Mouse (Mus musculus) fat pad, adult 2 months (tissue): Measurements from ENCODE around the gene Gm45233.
"Not testable (repeated sequence)": the region's sequence is repeated elsewhere in the genome, so short reads cannot be mapped to it uniquely, and the experiment has no call there.

Experiments
- DNase-seq: peaks from one replicate; pipeline ENCODE4 v3.0.0-alpha.2; 2011; ENCODE audit warnings: low read depth, low spot score; ENCODE audit errors: extremely low read depth

Gene Gm45233

DNA sequence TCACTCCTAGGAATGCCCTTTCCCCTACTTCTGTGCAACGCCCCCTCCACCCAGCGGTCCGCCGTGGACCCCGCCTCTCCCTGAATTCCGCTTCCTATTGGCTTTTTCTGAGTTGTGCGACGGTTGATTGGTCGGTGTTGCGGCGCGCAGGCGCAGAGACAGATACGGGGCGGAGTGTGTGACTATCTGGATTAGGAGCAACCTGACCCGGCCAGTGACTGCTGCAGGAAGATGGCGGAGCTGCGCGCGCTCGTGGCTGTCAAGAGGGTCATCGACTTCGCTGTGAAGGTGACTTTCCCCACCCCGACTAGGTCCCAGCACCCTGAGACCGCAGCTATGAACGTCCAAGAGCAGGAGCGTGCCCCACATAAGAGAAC is at the start of gene Gm45233, which contains the start of gene Etfb:
Gene Gm45233 (plus strand): TSS at position 212 of the 377 bp plus-strand sequence.
Gene Etfb (plus strand): TSS at position 167 of the 377 bp plus-strand sequence.
- DNase-seq: peak; percentile 68

DNA sequence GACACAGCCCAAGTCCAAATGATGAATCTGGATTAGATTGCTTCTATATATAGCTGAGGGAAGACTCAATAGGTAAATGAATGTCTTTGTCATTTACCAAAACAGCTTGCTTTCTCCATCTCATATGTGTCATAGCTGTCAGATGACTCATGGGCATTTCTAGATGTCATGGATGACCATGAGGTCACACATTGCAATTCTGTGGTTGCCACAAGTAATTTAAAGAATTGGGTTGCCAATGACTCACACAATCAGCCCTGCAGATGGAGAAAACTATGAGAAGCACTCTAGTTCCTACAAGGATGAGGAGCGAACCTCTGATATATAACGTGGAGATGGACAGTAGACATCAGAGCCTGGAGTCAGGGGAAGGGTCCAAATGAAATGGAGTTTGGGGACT is 44.4 kb upstream of the Gm45233 start:
- no peak for DNase-seq

DNA sequence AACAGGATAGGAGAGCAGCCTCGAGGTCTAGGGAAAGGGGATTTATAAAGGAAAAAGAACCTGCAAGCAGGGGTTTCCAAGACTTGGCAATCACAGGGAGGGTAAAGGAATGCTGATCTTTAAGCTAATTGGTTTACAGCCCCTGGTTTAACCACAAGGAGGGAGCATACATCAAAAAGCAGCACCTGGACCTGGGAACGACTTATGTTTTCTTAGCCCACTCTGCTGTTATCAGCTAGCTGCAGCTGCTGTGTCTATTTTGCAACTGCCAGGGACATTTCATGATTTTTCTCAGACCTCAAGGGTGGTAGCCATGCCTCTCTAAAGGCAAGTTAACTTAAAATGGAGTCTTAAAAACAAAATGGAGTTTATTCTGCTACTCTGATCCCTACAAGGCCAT is 41.2 kb upstream of the Gm45233 start:
- DNase-seq: no peak

DNA sequence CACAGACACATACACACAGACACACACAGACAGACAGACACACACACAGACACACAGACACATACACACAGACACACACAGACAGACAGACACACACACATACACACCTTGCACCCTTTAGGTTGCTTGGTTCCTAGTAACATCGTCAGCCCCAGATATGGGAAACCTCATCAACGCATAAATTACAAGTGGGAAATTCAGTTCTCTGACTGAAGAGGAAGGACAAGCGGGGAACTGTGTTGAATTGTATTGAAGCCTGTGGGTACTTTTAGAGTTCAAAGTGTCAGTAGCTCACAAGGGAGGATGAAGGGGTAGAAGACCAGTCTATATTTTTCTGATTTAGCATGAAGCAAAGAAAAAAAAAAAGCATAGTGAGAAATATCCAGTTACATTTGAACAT is 36.4 kb upstream of the Gm45233 start:
- no peak for DNase-seq

DNA sequence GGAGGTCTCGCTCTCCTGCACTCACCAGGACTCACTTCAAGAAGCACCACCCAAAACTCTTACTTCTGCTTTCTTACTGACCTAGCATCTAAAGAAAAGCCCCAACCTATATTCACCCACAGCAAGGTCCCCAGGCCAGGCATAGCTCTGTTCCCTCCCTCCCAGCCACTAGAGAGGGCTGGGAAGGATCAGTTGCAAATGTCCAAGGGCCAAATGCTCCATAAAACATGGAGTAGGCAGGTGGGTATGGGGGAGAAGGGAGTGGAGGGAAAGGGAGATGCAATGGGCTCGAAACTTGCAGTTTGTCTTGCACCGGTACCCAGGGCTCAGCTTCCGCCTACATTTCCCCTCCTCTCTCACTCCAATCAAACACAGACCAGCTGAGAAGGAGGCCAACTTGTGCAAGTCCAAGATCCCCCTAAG is 35.8 kb upstream of the Gm45233 start, which contains the start of gene Siglecg:
Gene Siglecg (plus strand): TSS at position 74 of the 423 bp plus-strand sequence.
- no peak for DNase-seq

DNA sequence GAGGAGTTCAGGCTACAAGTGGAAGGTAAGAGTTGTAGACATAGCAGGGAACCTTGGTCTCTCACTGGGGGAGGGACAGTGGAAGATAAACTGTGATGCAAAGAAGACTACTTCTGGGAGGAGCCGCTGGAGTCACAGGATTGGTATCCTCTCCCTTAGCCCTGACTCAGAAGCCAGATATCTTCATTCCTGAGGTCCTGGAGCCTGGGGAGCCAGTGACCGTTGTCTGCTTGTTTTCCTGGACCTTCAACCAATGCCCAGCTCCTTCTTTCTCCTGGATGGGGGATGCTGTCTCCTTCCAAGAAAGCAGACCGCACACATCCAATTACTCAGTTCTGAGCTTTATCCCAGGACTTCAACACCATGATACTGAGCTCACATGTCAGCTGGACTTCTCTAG is 34.8 kb upstream of the Gm45233 start:
- no peak for DNase-seq

DNA sequence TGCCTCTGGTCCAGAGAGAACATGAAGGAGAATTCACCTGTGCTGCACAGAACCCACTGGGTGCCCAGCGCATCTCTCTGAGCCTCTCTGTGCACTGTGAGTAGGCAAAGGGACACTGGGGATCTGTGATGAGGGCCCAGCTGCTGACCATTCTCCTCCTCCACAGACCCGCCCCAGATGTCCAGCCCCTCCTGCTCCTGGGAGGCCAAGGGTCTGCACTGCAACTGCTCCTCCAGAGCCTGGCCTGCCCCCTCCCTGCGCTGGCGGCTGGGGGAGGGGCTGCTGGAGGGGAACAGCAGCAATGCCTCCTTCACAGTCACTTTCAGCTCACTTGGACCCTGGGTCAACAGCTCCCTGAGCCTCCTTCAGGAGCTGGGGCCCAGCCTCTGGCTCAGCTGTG is 32.2 kb upstream of the Gm45233 start:
- not testable (repeated sequence) for DNase-seq

DNA sequence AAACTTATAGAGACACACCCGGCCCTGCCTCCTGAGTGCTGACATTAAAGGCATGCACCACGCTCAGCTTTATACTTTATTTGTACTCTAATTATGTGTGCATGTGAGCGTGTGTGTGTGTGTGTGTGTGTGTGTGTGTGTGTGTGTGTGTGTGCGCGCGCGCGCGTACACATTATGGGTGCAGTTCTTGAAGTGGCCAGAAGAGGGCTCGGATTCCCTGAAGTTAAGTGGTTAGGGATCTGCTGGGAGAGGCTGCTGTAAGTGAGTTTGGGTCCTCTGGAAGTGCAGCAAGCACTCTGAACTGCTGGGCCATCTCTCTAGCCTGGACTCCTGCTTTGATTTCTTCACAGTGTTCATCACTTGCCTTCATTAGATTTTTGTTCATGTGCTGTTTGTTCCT is 26.6 kb upstream of the Gm45233 start:
- DNase-seq: no peak

DNA sequence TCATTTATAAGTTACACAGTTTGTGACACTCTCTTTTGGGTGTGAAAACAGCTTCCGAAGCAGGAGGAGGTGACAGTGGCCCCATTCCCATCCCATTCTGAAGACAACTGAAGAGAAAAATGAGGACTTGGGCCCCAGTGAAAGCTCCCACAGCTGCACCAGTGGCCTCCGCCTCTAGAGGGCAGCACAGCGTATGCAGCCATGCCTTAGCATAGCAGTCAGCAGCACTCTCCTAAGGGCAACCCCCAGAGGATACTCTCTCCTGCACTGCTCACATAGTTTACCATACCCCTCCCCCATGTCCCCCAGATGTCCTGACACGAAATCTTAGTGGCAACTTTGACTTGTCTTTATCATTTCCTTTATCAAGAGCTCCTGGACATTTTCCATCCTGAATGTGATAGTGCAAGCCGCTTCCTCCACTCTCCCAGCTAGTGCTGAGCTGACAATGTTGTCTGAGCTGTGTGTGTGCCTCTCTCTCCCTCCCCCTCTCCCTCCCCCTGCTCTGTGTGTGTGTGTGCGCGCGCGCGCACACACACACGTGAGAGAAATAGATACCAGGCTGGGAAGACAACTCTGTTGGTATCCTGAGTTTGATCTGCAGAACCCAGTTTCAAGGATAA is 20.8 kb upstream of the Gm45233 start:
- no peak for DNase-seq

DNA sequence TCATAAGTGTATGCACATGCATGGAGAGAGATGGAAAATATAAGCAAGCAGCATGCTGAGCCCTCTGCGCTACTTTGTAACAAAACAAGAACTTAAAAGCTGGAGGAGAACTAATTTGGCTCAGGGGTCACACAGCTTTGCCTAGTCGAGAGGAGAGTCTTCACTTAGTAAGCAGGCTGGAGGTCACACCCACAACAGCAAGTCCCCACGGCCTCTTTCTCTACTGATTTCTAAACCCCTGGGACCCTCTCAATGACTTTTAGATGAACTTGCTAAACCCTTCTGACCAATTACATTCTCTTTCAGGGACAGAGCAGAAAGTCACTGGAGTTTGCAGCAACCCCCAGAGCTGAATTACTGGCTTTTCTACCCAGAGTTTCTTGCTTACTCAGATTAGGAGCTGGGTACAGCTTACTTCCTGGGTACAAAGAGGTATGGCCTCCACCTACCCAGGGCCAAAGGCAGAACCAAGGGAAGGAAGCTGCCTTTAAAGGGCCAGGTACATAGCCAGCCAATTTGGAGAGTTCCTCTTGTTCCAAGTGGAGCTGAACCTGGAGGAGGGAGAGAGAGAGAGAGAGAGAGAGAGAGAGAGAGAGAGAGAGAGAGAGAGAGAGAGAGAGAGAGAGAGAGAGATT is 19.8 kb upstream of the Gm45233 start:
- no peak for DNase-seq

DNA sequence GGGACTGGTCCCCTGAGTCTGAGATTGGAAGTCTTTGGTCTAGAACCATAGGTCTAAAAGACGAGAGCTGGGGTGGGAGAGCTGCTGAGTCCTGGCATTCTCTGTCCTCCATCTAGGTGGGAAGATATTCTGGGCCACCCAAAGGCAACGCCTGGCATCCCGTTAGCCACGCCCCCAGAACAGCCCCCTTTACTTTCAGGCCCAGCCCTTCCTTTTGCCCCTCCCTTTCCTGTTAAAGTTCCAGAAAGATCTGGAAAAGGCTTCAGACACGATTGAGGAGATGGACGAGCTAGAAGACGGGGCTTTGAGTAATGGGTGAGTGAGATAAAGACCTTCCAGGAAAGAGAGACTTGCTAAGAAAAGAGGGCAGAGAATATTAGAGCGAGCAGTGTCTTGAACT is 16.5 kb upstream of the Gm45233 start, which contains the start of gene Lim2:
Gene Lim2 (plus strand): TSS at position 265 of the 400 bp plus-strand sequence.
- no peak for DNase-seq

DNA sequence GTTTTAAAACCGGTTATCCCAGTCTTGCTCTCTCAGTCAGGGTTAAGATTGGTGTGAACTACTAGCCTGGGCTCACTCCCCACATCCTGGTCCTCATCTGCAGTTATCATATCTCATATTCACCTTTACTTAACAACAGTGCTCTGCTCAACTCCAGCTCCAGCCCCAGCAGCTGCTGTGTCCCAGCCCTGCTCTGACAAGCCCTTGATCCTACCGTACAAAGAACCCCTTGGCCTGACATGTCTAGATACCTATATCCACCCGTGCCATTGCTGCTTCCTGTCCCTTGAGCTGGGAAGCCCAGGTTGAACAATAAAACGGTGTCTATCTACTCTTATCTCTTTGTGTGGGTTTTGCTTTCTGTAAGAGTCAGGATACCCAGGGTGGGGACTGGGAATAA is 14.4 kb upstream of the Gm45233 start:
- no peak for DNase-seq

DNA sequence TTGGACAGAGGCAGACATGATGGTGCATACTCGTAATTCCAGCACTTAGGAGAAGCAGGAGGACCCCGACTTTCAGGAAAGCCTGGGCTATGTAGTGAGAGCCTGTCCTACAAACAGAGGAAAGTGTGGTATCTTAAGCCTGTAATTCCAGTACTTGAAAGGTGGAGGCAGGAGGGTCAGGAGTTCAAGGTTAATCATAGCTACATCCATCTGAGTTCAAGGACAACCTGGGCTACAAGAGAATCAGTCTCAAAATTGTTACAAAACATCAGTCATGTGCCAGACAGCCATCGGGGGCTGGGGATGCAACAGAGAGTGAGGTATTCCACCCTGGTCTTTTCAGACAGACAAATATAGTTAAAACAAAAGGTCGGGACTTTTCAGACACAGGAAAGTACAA is 11.0 kb upstream of the Gm45233 start:
- DNase-seq: no peak

DNA sequence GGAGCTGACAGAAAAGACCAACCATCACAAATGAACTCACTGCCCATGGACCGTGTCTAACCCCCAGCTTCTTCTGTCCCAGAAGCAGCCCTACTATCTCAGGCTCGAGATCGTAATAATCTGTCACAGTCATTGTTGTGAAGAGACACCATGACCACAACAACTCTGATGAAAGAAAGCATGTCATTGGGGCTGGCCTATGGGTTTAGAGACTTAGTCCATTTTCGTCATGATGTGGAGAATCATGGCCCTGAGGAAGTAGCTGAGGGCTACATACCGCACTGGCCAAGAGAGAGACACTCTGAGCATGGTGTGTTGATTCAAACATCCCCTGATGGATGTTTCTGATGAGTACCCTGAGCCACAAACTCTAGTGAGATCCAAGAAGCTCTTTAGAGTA is 9.3 kb upstream of the Gm45233 start:
- DNase-seq: no peak

DNA sequence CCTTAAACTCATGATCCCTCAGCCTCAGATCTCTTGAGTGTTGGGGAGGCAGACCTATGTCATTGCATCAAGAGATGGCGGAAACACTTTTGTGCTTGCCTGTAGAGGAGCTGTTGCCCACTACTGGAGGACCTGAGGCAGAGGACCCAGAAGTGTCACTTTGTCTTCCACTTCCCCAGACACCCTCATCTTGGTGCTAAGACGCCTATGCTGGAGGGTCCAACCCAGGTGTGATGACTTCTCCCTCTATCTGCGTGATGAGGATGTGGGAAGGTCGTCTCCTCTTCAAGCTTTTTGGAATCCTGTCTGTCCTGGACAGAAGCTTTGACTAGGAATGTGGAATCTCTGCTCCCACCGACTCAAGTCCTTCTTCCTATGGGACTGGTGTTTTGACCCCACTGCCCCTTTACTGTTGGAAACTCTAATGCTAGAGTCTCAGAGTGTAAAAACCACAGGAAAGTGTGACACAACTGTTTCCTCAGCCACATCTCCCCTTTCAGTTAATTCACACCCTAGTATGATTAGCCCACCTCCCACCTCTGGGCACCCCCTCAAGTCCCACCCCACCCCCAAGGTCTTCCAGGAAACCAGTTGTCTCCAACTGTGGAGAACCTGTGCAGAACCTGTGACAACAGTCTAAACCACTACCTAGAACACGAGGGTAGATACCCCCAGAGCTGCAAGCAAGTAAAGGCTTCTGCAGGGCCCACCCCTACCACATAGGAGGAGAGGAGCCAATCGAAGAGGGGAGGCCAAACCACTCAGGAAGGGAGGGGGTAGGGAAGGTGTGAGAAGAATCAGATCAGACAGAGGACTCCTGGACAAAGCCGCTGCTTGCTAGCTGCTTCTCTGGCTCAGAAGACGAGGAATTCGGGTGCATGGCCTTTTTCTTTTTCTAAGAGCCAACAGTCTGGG is 7.3 kb upstream of the Gm45233 start, which contains the start of gene Nkg7:
Gene Nkg7 (plus strand): TSS at position 733 of the 915 bp plus-strand sequence.
- DNase-seq: no peak

DNA sequence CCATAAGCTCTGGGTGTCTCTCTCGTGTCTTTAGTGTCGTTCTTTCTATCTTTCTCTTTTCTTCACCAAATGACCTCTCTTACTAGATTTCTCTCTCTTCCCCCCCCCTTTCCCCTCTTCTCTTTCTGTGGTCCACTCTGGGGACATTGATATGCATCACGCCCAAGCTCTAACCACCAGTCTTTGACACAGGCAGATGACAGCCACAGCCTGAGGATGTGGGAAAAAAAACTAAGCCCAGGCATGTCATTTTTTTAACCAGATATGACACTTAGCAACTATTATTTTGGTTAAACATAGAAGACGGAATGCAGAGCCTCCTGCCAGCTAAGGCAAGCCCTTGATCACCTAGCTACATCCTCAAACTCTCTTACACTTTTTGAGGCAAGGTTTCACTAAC is 5.3 kb upstream of the Gm45233 start:
- no peak for DNase-seq

DNA sequence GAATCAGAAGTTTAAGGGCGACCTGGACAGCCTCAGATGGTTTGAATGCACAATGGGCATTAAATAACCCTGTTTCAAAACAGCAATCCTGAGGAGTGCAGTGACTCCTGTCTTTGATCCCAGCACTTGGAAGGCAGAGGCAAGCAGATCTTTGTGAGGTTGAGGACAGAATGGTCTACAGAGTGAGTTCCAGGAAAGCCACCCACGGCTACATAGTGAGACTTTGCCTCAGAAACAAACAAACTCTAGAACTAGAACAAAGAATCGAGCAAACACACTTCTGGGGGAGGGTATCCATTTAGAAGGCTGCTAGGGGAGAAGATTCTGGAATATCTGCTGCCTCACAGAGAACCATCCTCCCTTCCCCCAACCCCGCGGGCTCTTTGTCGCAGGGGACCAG is 3.4 kb upstream of the Gm45233 start, which contains the start of gene Cldnd2:
Gene Cldnd2 (plus strand): TSS at position 301 of the 400 bp plus-strand sequence.
- DNase-seq: no peak

DNA sequence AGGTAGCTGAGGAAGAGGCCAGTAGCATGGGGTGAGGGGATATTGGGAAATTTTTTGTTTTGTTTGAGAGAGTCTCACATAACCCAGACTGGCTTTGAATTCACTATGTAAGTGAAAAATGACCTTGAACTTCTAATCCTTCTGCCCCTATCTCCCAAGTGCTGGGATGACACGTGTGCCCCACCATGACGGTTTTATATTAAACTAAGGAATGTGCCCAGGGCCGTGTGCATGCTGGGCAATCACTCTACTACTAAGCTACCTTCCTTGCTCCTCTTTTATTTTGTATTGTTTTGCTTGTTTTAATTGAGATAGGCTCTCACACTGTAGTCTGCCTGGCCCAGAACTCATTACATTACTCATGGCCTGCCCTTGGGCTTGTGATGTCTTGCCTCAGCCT is 2.9 kb upstream of the Gm45233 start:
- DNase-seq: no peak

DNA sequence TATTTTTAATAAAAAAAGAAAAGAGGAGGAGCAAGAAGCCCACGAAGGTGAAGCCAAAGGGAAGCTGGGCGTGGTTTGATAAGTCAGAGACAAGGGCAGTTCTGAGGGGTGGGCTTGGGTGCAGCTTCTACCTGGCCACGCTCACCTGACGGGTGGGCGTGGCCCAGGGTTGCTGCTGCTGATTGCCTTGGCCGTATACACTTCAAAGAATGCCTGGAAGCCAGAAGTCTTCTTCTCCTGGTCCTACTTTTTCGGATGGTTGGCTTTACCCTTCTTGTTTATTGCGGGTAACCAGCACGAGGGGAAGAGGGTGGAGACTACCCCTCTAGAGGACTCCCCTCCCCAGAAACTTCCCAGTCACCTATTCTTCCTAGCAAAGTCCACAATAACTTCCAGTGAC is 1.2 kb upstream of the Gm45233 start:
- DNase-seq: no peak

DNA sequence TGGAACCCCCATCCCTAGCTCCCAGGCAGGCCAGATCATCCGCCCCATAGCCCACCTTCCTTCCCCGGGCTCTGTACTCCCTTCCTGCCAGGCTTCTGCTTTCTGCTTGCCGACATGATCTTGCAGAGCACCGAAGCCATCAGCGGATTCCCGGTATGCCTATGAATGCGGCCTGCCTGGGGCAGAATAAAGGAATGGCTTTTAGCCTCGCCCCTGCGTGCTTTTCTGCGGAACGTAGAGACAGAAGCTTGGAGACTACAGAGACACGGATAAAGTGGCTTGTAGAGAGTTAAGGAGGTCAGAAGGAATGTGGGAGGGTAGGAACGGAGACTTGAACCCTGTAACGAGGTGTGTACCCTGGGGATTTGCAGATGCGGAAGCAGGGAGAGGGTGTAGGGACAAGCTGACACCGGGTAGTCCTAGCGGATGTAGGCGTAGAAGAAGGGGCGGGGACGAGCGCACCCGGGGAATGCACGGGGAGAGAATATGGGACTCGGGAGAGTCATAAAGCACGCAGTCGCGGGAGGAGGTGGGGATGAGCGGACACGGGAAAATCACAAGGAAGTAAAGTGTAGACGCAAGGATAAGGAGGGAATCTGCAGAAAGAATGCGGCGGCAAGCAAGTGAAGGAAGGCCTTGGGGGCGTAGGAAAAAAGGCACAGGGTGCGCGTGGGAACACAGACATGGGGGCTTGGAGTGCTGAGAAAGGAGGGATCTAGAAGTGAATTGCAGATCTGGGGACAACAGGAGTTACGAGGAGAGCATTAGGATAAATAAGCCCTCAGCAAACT is 607 bp upstream of the Gm45233 start:
- peak; percentile 26 for DNase-seq

DNA sequence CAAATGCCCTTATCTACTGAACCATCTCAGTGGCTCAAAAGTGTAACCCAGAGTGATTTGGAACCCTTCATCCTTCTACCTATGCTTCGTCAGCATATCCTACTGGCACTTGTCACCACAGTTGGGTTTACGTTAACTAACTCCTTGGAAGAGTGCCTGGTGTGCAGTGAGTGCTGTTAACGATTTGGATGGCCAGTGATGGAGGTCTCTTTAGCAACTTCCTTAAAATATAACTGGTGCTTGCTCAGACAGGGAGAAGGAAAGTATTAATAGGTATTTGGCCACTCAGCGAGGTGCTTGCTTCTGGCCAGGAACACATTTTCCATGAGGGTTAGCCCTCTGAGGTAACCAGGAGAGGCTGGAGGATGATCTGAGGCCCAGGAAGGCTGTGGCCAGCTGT is 3.9 kb downstream of the Gm45233 start:
- DNase-seq: no peak
